Mouse (Mus musculus): ENCODE data around the gene Micu1.
"Not testable (repeated sequence)": the region's sequence is repeated elsewhere in the genome, so short reads cannot be mapped to it uniquely, and the experiment has no call there.

The Micu1 gene

GRCm38 (mm10) chr10:59857157-59857556 lies 154.9 kb downstream of the Micu1 start:
- no peak for DNase-seq (ENCODE audit: low read depth)

- DNase-seq (ENCODE audit: low read depth): no peak
Observed at GRCm38 (mm10) chr10:59860684-59861083, 158.4 kb downstream of the Micu1 start.

GRCm38 (mm10) chr10:59861201-59861600 lies 158.9 kb downstream of the Micu1 start:
- DNase-seq (ENCODE audit: low read depth): no peak

- DNase-seq (ENCODE audit: low read depth): no peak
Observed at GRCm38 (mm10) chr10:59862816-59863440, 160.7 kb downstream of the Micu1 start.

GRCm38 (mm10) chr10:59863620-59864019 lies 161.3 kb downstream of the Micu1 start:
- no peak for DNase-seq (ENCODE audit: low read depth)

GRCm38 (mm10) chr10:59864232-59864875 lies 162.1 kb downstream of the Micu1 start:
- peak; percentile 57 for DNase-seq (ENCODE audit: low read depth)

GRCm38 (mm10) chr10:59864884-59865726 lies 162.8 kb downstream of the Micu1 start:
- peak; percentile 95 for DNase-seq (ENCODE audit: low read depth)

- no peak for DNase-seq (ENCODE audit: low read depth)
Observed at GRCm38 (mm10) chr10:59868266-59868665, 166.0 kb downstream of the Micu1 start.

- no peak for DNase-seq (ENCODE audit: low read depth)
Observed at GRCm38 (mm10) chr10:59870038-59870437, 167.8 kb downstream of the Micu1 start.

- not testable (repeated sequence) for DNase-seq (ENCODE audit: low read depth)
Observed at GRCm38 (mm10) chr10:59872651-59873050, 170.4 kb downstream of the Micu1 start.

- no peak for DNase-seq (ENCODE audit: low read depth)
Observed at GRCm38 (mm10) chr10:59873206-59873605, 170.9 kb downstream of the Micu1 start.

GRCm38 (mm10) chr10:59873613-59874012 lies 171.3 kb downstream of the Micu1 start:
- DNase-seq (ENCODE audit: low read depth): no peak

GRCm38 (mm10) chr10:59875396-59875795 lies 173.1 kb downstream of the Micu1 start:
- DNase-seq (ENCODE audit: low read depth): no peak

- not testable (repeated sequence) for DNase-seq (ENCODE audit: low read depth)
Observed at GRCm38 (mm10) chr10:59876698-59877097, 174.4 kb downstream of the Micu1 start.

GRCm38 (mm10) chr10:59877421-59878117 lies 175.3 kb downstream of the Micu1 start:
- DNase-seq (ENCODE audit: low read depth): no peak

- no peak for DNase-seq (ENCODE audit: low read depth)
Observed at GRCm38 (mm10) chr10:59878823-59879222, 176.5 kb downstream of the Micu1 start.

- peak; percentile 95 for DNase-seq (ENCODE audit: low read depth)
Observed at GRCm38 (mm10) chr10:59879255-59880028, 177.2 kb downstream of the Micu1 start, which contains the start of gene Dnajb12. Gene Dnajb12 (plus strand): TSS chr10:59879556.

- no peak for DNase-seq (ENCODE audit: low read depth)
Observed at GRCm38 (mm10) chr10:59880029-59880386, 177.7 kb downstream of the Micu1 start.

- DNase-seq (ENCODE audit: low read depth): no peak
Observed at GRCm38 (mm10) chr10:59880837-59881236, 178.6 kb downstream of the Micu1 start.

GRCm38 (mm10) chr10:59884327-59885173 lies 182.3 kb downstream of the Micu1 start:
- no peak for DNase-seq (ENCODE audit: low read depth)

All from naive thymus-derived CD4-positive, alpha-beta T cell, adult 2 months (primary cell).